Mouse (Mus musculus) kidney, postnatal 14 days (tissue): ENCODE results near the gene Tmem182.
A peak's percentile ranks its signal among the peaks of the same experiment; 100 is the strongest.

Source experiments
- DNase-seq: peaks from one replicate; pipeline ENCODE4 v3.0.0; 2022; ENCODE audit warnings: mixed read lengths

Tmem182 gene

GRCm38 (mm10) chr1:40800908-40801307 is 4.5 kb upstream of the Tmem182 start:
- no peak for DNase-seq

DNA sequence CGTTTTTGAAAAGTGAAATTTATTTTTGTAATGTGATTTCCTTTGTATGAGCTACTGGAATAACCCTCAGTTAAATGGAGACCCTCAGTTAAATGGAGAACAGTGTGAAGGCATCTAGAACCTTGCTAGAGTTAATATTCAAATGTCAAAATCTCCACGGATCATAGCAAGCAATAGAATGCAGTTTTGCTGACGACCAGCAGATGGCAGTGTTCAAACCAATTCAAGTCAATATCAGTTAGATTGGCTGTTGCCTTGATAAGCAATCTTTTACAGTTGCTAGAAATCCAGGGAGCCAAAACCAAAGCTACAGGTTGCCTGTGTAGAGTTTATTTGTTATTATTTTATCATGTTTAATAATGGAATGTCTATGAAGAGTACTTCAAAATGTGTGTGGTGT is 2.6 kb upstream of the Tmem182 start:
- DNase-seq = peak; percentile 55

DNA sequence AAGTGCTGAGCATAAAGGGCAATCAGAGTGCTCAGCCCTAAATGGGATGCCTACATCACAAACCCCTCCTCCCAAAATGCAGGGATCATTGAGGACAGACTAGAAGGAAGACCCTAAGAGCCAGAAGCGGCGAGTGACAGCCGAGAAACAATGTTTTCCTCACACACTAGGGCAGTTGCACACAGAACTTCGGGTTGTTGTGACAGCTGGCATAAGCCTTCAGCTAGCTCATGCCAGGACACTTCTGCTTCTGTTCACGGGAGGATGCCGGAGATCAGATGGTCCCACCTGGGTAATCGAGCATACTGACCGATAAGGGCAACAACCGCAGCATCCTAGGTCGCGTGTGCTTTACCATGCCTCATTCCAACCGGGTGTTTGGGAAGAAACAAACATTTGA is 1.3 kb upstream of the Tmem182 start:
- DNase-seq = no peak

GRCm38 (mm10) chr1:40805891-40806290 is 490 bp downstream of the Tmem182 start:
- no peak for DNase-seq

DNA sequence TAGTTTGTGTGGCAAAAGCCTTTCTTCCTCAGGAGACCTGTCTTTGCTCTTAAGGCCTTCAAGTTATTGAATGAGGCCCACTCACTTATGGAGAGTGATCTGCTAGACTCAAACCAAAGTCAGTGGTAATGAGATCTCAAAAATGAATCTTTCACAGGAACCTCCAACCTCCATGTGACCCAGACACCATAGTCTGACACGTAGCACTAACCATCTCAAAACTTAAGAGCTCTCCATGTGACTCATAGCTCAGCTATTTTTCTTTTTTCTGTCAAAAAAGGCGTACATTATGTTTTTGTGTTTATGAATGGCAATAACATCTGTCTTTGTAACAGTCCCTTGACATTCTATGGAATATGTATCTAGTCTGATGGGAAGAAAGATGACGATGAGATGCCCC is 3.2 kb downstream of the Tmem182 start:
- no peak for DNase-seq

GRCm38 (mm10) chr1:40815071-40815845 is 9.9 kb downstream of the Tmem182 start:
- peak; percentile 40 for DNase-seq

- DNase-seq = no peak
These were observed 19.1 kb downstream of the Tmem182 start for GRCm38 (mm10) chr1:40824517-40824916.

DNA sequence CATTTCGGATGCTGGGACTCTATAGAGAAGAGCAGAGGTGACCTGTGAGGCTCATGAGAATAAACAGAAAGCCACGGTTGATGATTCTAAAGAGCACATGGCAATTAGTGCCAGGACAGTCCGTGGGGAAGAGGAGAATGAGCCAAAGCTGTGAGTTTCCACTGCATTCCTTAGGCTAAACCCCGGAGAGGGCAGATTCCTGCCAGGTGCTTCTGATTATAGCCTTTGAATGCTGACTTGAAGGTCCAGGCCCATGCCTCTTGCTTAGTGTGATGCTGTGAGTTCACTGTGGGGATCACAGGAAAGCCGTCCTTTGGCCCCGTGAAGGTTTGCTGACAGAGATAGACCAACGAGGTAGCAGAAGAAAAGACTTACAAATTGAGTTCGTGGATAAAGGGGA is 19.5 kb downstream of the Tmem182 start:
- DNase-seq = no peak

DNA sequence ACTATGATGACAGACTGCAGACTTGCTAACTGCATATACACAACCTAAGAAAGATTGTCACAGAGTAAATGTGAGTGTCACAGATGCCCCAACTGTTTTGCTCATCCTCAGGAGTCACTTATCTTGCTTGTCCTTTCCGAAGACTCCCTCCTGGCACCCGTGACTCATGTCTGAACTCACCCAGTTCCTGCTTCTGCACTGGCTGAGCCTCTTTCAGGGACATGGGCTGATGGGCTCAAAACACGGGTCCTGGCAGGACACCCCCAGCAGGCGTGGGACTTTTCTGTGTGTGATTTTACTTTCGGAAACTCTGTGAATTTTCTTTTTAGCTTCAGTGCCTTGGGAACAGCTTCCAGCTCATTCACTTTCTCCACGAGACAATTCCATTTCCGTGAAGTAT is 20.4 kb downstream of the Tmem182 start:
- DNase-seq = no peak

GRCm38 (mm10) chr1:40829213-40829914 is 24.0 kb downstream of the Tmem182 start:
- no peak for DNase-seq

DNA sequence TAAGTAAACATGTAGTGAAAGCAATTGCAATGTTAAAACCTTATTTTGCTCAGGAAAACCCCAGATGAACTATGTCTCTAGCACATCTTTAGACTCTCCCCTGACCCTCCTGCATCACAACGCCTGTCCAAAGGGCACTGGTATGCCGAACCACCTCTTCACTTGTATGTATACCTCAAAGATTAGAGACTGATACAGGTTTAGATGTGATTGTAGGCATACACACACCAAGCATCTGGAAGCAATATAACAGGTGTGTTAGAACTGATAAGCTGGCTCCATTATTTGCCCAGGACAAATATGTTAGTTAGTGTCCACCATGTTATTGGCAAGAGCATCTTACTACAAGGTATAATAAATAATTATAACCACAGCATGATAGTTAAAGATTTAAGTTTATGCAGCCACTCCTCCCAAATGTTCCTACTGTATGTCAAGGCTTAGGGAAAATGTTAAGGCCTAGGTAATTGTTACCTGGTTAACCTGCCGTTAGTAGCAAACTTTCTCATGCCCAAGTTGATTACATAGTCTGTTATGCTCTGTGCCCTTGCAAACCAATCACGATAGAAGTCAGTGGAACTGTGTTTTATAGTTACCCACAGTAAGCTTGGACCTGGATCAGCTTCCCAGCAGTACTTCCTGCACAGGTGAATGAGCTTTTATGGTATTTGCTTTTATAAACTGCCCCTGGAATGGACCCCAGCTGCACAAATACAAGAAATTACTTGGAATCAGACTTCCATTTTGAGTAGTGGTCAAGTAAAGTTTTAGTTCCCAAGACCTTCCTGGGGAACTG is 25.5 kb downstream of the Tmem182 start:
- DNase-seq = no peak

DNA sequence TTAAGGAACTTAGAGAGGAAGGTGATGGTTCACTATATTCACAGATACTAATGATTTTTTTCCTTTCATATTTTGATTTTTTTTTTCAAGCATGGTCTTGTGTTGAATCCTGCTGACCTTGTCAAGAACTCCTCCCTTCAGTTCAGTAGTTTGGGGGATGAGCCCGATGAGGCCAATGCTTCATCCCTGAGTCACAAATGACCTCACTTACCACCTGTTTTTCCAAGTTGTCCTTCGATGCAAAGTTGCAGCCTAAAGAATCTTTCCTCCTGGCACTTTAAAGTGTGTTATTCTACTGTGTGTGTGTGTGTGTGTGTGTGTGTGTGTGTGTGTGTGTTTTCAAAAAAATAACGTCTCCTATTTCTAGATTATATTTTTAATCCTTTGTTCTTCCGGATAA is 30.1 kb downstream of the Tmem182 start:
- DNase-seq = no peak

DNA sequence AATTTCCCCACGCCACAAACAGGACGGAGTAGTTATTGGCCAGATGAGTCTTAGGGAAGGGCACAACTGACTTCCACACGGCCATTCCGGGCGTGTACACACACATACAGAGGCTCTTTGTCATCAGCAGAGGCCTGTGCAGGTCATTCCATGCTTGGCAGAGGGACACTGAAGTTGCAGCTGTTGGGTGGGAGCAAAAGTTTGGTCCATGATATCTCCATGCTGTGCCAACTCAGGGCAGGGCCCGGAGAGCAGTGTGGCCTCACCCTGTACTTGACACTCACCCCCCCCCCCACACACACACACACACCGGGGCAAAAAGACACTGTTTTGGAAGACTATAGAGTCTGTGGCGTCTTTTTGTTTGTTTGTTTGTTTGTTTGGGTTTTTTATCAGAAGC is 35.2 kb downstream of the Tmem182 start:
- no peak for DNase-seq

- DNase-seq = no peak
These were observed 35.8 kb downstream of the Tmem182 start for GRCm38 (mm10) chr1:40841032-40841761.

- DNase-seq = peak; percentile 58
These were observed 39.2 kb downstream of the Tmem182 start for GRCm38 (mm10) chr1:40844616-40845015.

DNA sequence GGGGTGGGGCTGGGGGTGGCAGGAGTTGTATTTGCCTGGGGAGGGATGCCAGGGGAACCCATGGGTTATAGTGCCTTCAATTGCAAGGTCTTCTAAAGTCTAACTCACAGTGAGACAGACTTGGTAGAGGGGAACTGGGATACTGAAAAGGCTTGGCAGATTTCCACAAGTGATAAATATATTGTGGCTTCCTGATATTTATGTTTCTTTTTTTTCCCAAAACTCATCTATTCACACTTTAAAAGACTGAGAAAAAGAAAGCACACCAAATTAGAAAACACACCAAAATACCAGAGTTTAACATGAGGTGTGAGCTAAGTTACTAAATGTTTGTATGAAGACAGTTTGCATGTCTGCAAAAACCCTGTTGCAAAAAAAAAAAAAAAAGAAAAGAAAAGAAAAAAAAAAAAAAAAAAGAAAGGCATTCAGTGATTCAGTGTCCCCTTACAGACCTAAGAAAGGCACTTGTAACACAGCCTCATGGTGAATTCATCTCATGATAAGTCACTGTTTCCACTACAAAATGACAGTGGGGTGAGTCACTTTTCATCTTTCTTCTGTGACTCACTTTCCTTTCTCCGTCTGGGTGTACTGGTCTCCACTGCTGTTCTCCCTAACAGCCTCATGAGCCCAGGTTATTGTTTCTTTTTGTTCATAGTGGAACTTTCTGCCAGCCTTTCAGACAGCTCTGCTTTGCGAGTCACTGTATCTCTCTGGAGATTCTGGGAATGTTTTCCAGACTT is 42.0 kb downstream of the Tmem182 start:
- no peak for DNase-seq

GRCm38 (mm10) chr1:40851286-40851685 is 45.9 kb downstream of the Tmem182 start:
- no peak for DNase-seq

GRCm38 (mm10) chr1:40855268-40855667 is 49.9 kb downstream of the Tmem182 start:
- no peak for DNase-seq

- DNase-seq = no peak
These were observed 51.6 kb downstream of the Tmem182 start for GRCm38 (mm10) chr1:40856846-40857636.

GRCm38 (mm10) chr1:40865043-40865442 is 59.6 kb downstream of the Tmem182 start:
- DNase-seq = no peak

GRCm38 (mm10) chr1:40867106-40867505 is 61.7 kb downstream of the Tmem182 start:
- DNase-seq = no peak
